Mouse (Mus musculus): ENCODE data around the gene Atp6v0b.

Atp6v0b gene

DNA sequence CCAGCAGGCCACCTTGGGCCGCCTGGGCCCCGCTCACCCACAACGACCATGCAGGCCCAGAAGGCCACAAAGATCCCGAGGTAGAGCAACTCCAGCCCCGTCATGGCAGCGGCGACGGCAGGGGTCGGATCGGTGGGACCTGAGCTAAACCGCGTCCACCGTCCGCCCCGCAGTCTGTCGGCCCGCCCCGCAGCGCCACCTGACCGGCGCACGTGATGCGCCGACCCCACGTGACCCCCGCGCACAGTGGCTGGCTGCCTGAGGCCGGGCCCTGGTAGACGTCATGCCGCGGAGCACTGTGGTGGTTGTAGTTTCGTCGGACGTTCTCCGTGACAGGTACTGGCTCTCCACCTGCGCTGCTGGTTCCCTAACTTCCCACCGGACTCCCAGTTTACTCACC lies at the start of gene Atp6v0b:
Gene Atp6v0b (minus strand): TSS at position 201 of the 400 bp plus-strand sequence.
- DNase-seq (ENCODE audit: low spot score) = peak; percentile 92

DNA sequence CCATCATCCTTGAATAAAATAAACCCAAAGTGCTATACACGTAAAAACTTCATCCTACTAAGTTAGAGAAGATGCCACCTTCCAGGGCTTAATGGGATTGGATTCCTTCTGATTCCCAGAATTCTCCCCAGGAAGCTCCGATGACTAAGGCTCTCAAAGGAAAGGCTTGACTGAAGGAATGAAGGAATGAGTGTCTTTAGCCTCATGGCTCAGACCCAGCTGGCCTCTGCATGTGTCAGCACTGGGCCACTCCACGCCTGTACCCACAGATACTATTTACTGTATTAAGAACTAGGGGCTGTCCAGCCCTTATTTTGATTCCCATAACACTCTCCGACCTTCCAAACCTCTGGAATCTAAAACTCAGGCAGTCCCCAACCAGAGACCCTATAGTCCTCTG lies 46.9 kb upstream of the Atp6v0b start:
- DNase-seq (ENCODE audit: low spot score) = no peak

DNA sequence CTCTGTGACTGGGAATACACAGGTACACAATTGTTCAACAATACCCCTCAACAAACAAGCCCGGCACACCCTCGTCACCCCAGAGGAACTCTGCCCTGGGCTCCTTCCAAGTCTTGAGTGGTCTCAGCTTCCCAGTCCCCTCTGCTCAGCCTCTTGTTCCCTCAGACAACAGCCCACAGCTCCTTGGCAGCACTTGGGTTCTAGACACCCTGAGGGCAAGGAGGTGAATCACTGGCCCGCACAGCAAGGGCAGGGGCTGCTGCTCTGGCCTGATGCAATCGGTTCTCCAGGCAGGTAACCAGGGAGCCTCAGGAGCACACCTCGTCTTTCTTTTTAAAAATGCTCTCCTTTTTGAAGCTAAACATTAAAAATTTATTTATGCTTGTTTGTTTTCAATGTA lies 46.1 kb upstream of the Atp6v0b start:
- DNase-seq (ENCODE audit: low spot score) = no peak

DNA sequence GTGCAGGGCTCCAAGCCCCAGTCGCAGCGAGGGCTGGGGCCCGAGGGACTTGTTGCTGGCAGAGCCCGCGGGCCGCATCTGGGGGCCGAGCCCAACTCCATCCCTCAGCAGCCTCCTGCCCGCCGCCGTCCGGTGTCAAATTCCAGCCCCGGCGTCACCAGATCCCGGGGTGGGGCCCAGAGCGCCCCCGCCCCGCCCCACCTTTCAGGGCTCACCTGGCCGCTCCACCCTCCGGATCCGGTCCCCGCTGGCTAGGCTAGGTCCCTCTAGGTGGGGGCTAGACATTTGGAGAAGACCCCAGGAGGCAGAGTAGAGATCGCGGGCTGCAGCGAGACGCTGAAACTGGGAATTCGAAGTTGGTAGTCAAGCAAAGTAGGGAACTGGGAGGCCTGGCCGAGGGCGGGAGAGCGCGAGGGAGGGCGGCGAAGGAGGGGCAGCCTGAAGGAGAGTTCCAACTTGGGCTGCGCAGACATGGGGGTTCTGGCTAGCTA lies 42.3 kb upstream of the Atp6v0b start, which contains the start of gene Artn:
Gene Artn (minus strand): TSS at position 373 of the 491 bp plus-strand sequence.
- DNase-seq (ENCODE audit: low spot score) = peak; percentile 49

DNA sequence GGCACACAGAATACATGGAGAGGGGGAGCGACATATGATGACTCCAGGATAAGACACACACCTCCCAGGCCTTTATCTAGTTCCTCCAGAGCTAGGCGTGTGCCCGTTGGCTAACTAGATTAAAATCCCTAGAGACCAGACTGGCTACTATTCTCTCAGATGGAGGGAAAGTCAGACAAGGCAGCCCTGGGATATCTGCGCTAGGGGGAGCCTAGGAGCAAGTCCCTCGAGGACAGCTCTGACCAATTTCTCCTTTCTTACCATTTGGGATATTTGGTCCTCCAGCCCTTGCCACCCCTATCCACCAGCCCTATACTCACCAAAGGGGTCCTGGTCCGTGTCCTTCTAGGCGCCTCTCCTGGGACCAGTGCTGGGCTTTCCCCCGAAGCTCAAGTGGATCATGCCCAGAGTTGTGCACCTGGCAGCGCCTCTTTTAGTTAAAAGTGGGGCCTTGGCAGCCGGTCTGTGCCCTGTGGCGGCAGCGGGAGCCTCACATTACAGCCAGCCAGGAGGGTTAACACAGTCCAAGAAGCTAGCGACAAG lies 41.6 kb upstream of the Atp6v0b start:
- peak; percentile 62 for DNase-seq (ENCODE audit: low spot score)

DNA sequence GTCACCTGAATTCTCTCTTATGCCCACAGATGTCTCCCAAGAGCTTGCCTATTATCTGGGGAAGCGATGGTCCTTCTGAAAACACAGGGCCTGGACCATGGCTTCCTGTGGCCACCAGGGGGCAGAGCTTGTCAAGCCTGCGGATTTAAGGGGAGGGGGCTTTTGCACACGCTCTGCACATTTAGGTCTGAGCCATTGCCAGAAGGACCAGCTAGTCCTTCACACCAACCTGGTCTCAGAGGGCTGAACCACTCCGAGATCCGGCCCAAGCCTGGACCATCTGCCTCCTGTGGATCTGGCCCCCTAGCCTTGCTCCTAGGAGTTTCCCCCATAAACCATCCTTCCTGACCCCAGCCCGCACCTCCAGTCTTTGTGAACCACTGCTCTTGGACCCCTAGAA lies 41.1 kb upstream of the Atp6v0b start:
- DNase-seq (ENCODE audit: low spot score) = no peak

DNA sequence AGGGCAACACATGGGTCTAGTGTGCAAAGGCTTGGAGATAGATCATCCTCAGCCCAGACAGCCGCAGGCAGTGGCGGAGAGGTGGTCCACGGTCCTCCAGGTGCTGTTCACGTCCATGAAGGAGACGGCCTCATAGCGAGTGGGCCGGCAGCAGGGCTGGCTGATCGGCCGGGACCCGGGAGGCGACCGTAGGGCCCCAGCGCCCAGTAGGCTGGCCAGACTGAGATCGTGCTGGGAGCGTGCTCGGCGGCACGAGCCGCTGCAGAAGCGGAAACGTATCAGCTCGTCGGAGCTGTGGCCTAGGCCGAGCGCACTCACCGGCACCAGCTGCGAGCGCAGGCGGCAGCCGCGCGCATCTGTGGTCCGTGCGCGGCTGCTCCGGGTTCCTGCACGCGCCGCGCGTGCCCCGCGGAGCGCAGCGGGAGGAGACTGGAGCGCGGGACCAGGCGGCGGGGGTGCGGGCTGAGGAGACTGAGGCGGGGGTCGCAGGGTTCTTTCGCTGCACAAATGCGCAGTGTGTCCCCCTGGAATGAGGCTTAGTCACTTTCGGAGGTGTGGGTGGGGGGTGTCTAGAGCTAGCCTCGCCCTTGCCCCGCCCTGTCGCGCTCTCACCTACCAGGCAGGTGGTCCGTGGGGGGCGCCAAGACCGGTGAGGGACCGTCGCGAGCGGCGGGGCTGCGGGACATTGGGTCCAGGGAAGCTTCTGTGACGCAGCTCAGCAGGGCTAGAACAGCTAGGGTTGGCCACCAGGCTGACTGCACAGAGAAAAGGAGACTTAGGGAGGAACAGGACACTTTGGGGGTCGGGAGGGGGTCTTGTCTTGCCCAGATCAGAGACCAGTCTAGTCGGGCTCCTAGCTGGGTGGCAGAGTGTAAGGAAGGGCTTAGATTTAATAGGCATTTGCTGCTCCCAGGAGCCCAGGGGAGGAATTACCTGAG lies 39.7 kb upstream of the Atp6v0b start:
- peak; percentile 45 for DNase-seq (ENCODE audit: low spot score)

DNA sequence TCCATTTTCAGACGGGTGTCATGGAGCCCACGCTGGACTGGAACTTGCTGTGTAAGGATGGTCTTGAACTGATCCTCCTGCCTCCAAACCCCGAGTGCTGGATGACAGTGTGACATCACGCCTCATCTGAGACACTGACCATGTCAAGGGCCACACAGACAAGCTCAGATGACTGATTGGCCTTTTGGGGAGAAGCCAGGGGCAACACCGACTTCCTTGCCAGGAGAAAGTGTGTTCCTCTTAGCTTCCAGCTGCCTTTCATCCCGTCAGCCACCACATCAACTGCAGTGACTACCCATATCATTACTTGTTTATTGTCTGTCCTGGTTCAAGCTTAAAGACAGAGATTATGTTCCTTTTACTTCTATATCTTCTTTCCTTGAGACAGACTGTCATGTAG lies 37.8 kb upstream of the Atp6v0b start:
- no peak for DNase-seq (ENCODE audit: low spot score)

DNA sequence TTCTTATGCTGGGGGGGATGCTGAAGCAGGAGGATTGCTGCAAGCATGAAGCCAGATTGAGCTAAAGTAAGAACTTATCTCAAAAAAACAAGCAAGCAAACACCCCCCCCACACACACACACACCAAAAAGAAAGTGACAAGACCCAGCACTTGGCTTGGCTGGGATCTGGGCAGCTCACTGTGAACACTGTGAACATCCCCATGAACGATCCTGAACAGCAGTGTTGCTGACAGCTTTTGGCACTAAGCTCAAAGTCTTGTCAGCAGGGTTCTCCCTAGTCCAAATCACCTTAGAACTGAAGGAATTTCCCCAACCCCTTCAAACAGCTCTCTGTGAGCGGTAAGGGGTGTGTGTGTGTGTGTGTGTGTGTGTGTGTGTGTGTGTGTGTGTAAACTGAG lies 36.3 kb upstream of the Atp6v0b start:
- no peak for DNase-seq (ENCODE audit: low spot score)

DNA sequence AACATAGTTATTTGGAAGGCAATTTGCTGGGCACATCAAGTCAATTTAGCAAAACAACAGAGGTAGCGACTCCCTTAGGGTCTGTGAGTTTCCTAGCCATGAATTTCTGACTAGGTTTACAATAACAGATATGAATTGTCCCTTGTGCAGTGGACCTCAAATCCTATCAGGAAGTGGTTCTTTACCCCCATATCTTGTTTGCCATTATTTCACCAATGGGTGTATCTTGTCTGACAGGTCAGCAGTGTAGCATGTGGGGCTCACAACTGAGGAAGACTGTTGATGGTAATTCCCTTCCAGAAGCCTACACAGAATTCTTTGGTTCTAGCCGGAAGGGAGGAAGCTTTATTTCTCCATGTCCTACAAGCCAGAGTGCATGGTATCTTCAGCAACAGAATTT lies 34.2 kb upstream of the Atp6v0b start:
- DNase-seq (ENCODE audit: low spot score) = no peak

DNA sequence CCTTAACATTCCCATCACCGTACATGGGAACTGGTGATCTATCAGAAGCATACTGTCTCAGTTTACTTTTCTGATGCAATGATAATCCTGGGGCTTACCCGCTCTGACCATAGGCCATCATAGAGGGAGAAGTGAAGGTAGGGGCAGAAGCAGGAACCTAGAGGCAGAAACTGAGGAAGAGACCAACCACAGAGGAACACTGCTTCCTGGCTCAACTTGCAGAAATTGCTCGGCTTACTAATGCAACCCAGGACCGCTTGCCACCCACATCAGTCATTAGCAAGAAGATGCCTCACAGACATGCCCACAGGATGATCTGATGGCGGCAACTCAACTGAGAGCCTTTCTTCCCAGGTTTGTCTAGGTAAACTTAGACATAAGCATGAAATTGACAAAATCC lies 31.6 kb upstream of the Atp6v0b start:
- no peak for DNase-seq (ENCODE audit: low spot score)

DNA sequence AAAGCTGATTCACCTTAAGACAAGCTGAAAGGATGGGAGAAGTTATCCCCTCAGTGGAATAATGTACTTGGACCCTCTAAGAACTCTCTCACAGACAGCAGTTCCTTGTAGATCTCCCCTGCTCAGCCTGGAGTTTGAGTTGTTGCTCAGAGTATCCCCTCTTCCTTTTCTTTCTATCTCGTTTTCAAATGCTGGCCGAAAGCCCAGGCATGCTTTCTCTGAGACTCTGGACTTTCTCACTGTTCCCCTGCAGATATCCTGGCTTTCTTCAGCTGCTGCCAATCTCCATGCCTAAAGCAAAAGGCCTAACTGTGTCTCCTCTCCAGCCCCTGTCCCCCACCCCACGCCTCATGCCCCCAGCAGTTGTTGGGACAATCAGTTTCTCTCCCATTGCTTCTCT lies 31.1 kb upstream of the Atp6v0b start:
- no peak for DNase-seq (ENCODE audit: low spot score)

DNA sequence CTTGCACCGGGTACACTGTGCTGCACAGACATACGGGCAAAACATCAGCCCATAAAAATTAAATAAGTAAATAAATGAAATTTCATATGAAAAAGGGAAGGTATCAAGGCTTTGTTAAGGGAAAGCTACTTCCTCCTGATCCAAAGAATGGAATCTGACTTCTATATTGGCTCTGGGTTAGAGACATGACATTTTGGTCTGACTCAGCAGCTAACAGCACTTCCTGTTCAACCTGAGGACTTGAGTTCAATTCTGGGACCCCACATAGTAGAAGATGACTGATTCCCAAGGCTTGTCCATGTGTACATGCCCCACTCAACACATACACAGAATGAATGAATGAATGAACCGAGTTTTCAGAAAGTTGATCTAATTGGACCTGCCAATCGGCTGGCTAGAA lies 30.7 kb upstream of the Atp6v0b start:
- DNase-seq (ENCODE audit: low spot score) = no peak

DNA sequence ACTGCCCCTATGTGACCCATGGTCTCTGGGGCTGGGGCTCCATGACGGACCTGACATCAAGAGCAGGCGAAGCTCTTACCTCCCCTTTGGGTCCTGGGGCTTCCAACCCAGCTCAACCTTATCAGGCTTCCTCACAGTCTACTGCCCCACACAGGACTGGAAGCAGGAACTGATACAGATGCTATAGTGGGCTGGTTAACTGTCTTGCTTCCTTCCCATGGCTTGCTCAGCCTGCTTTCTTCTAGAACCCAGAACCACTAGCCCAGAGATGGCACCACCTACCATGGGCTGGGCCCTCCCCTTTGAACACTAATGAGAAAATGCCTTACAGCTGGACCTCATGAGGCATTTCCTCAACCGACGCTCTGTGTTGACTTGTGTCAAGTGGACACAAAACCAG lies 30.3 kb upstream of the Atp6v0b start:
- DNase-seq (ENCODE audit: low spot score) = no peak

DNA sequence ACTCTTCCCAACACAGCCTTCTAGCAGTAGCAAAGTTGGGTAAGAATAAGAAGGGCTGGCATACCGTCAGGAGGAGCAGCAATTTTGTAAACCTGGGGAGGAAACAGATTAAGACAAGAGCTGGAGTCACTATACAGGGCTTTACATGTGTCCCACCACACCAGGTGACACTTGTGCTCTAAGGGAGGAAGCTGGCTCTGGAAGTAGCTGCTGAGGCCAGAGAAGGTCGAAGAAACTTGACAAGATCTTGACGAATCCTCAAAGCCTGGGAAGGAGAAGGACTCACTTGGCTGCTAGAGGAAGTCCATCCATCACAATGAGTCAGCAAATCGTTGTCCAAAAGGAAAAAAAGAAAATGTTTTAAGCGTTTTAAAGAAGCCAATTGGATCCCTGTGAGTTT lies 29.3 kb upstream of the Atp6v0b start:
- no peak for DNase-seq (ENCODE audit: low spot score)

DNA sequence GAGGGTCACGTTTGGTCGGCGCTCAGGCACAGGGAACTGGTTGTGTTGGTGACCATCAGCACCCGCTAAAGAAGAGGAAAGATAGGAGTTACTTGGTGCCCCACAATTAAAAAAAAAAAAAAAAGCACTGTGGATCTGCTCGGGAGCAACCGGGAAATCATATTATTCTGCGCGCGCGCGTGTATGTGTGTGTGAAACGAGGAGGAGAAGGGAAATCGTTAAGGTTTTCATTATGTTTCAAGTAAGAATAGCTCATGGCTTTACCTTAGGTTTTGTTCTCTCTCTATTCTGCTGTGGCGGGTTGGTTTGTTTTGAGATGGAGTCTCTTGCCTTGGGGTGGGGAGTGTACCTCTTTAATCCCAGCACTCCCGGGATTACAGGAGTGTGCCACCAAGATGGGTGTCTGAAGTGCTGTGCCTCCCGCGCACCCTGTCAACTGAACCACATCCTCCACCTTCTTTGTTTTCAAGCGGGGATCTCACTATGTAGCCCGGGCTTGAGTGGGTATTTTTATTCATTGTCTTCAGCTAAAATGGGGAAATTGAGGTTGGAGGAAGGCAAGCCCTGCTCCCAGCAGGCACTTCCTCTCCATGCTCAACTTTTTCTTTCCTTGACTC lies 28.5 kb upstream of the Atp6v0b start:
- DNase-seq (ENCODE audit: low spot score) = no peak

DNA sequence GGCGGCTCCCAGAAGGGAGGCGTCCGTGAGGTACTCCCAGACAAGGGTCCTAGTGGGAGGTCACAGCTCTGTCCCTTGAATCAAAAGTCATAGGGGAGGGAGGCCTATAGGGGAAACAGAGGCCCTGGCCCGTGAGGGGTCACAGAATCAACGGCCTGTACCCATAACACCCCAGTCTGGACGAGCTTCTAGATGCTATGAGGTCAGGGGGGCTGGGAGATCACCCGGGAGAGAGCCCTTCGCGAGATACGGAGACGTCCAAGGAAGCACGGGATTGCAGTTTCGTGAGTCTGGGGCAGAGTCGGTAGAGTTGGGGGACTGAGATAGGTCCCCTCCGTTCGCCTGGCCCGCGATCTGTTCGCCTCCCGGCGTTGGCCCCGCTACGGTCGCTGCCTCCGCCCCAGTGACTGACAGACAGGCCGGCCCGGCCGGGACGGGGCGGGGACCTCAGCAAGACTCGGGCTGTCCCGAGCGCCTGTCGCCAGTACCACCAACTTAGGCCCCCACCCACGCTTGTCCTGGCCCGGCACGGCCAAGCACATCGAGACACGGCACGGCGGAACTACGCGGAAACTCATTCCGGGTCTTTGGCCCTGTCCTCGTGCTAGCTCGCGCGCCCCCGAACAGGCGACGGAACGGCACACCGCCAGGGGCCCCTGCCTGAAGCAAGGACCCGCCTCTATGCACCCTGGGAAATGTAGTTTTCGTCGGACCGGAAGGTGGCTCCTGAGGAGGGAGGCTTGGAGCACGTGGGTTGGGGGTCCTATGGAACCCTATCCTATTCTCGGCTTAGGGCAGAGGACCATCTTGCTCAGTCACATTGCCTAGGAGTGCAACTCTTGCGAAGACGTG lies 27.7 kb upstream of the Atp6v0b start, which contains the start of gene Ipo13:
Gene Ipo13 (minus strand): TSS at position 409 of the 852 bp plus-strand sequence.
- DNase-seq (ENCODE audit: low spot score) = peak; percentile 89

DNA sequence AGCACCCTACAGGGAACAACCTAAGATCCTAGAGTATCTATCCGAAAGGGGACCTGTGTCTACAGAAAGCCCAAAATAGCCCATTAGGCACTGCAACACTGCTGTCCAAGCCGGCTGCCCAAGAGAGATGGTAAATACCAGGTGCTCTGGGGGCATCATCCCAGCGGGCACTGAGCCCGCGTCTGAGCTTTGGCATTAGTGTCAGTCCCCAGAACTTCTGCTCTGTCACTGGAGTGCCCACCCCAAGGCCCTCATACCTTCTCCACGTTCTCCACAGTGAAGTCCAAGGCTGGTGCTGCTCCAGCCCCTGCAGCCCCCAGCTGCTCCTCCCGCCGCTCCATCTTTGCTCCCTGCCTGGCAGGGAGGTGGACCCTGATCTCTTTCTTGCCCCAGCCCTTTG lies 26.9 kb upstream of the Atp6v0b start:
- no peak for DNase-seq (ENCODE audit: low spot score)

DNA sequence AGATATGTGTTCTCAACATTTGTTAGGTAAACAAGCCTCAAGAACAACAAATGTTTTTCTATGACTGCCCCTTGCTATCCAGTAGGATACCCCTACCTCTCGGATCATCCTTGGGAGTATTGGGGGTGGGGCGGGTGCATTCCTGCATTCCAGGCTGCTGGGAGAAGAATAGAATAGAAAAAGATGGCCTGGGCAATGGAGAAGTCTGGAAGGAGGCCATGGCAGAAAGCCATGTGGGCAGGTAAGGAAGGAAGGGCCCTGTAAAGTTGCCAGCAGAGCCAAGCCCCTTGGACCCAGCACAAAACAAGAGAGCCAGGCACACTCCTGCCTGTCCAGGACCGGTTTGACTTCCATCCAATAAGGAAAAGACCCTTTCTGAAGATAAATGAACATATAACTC lies 26.3 kb upstream of the Atp6v0b start:
- DNase-seq (ENCODE audit: low spot score) = peak; percentile 34

DNA sequence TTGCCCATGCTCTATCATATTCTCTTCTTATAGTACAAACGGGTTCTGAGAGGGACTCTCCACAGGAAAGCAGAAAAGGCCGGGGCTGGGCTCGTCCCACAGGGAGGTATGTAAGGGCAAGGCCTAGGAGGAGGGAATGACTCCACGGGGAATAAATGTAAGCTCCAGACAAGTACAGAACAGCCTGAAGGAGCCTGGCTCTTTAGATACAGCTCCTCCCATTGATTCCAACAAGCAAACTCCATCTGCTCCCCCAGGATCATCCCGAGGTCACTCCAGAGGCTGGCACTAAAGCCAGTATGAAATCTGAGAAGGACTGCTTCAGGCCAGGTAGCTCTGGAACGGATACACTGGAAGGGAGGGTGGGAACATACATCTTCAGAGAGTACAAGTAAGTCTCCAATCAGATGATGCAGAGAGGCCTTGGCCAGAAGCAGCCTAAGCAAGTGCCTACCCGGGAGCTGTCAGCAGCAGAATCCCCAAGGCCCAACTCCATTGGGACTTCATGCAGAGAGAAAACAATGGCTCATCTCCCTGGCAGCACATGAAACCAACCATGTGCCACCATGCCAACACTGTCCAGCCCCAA lies 25.6 kb upstream of the Atp6v0b start:
- DNase-seq (ENCODE audit: low spot score) = no peak

DNA sequence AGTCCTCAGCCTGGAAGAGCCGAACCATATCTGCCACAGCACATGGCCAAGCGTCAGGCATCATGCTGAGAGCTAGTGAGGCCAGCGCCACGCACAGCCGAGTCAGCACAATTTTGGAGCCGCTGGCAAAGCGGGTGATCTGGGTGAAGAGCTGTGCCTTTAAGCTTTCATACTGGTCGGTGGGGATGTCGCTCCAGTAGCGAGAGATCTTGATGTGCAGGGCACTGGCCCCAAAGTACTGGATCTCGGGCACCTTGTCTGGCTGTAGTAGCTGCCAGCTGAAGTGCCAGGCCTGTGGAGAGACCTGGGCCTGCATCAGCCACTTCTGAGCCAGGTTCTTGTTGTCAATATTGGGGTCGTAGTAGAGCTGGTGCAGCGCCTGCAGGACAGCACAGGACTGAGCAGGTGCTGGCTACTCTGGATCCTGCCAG lies 25.0 kb upstream of the Atp6v0b start:
- no peak for DNase-seq (ENCODE audit: low spot score)
